Mouse (Mus musculus) liver, postnatal 0 days (tissue): ENCODE measurements around the gene Ifna1.

ENCODE experiments used
- CTCF ChIP-seq: sonication (generic); IDR thresholded peaks from 2 replicates; pipeline ENCODE4 v1.5.1; 2016; ENCODE audit warnings: antibody characterized with exemption, low read depth
- EP300 ChIP-seq: IDR thresholded peaks from 2 replicates; pipeline ENCODE4 v1.6.1; 2016; ENCODE audit warnings: antibody characterized with exemption, low read depth, mild to moderate bottlenecking

GRCm38 (mm10) chr4:88851026-88851763 lies 1.3 kb downstream of the Ifna1 start:
- no peak for TF ChIP-seq CTCF
- no peak for TF ChIP-seq EP300
